Mouse (Mus musculus) induced T-regulatory cell, adult 2 months (primary cell): ENCODE results near the gene Fam189a1.

Source experiments
- DNase-seq: peaks from one replicate; pipeline ENCODE4 v3.0.0-alpha.2; 2012; ENCODE audit warnings: low read depth

Gene Fam189a1

GRCm38 (mm10) chr7:64728816-64729215 is 427.6 kb downstream of the Fam189a1 start:
- DNase-seq: no peak

DNA sequence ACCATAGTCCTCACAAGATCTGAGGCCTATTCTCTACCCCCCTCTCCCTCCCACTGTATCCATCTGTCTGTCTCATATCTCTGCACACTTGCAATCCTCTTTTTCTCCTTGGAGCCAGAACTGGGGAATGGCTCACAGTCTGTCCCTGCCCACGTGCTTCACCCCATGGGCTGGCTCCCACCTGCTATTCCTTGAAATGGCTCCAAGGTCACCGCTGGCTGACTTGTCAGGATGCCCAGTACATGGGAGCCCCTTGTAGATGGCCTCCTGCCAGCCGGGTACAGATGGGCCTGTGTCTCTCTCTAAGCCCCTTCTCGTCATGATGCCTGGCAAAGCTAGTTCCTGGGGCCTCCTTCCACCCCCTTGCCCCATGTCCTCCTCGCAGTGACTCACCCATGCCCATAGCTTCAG is 428.2 kb downstream of the Fam189a1 start:
- no peak for DNase-seq

DNA sequence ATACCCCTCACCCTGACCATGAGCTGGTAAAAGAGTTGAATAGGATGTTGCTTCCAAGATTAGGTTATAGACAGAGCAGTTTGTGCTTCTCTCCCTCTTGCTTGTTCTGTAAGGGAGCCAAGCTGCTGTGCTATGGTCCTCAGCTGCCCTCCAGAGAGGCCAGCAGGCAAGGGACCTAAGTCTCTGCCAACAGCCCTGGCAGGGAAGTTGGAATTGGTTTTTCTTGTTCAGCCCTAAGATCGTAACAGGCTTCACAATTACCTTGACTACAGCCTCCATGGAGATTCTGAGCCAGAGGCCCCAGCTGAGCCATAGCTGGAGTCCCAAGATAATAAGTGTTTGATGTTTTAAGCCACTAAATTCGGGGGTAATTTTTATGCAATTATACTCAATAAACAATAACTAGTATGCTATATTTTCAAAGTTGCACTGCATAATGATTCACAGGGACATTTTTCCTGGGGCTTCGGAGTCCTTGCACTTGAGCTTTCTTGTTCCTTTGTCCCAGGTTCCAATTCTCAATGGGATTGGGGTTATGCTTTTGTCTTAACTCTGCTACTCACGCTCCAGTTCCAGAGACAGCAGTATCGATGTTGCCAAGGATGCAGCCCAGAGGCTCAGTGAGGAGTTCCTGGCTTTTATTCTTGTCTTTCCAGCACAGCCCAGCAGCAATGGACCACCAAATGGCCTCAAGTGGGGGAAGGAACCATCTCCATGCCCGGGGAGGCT is 430.2 kb downstream of the Fam189a1 start:
- no peak for DNase-seq

DNA sequence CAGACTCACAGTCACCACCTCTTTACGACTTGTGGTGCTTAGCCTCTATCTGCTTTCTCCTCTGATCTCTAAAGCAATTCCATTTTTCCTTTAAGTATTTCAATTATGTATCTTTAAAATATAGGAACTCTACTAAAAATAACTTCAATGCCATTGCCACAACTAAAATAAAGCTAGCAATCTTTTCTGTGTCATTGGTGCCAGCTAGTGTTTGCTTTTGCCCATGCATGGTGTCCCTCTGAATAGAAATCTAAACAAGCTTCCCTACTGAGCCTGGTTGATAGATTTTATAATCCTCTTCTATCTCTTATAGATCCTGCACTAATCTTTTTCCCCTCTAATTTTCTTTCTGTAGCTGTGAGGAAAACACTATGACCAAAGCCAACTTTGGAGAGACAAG is 432.0 kb downstream of the Fam189a1 start:
- DNase-seq: no peak

DNA sequence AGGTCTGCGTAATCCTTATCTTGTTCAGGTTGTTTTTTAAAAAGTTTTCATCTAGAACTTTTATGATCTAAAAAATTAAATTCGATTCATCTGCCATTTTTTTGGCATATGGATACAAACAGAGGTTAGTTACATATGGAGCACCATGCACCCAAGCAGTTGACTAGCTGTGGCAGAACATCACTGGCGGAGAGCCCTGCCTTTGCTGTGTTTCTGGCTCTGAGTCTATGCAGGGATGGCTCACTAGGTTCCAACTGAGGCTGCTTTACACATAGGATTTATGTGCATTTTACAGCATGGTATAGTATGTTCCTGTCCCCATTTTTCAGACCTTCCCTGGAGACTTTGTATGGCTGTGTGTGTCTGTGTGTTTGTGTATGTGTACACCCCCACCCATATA is 433.1 kb downstream of the Fam189a1 start:
- DNase-seq: no peak

GRCm38 (mm10) chr7:64716286-64716685 is 440.1 kb downstream of the Fam189a1 start:
- no peak for DNase-seq

GRCm38 (mm10) chr7:64709520-64710262 is 446.7 kb downstream of the Fam189a1 start:
- no peak for DNase-seq

GRCm38 (mm10) chr7:64708176-64708575 is 448.2 kb downstream of the Fam189a1 start:
- DNase-seq: no peak
